Mouse (Mus musculus) splenic B cell, adult 2 months (primary cell): ENCODE results near the gene Cxcr4.
A peak's percentile ranks its signal among the peaks of the same experiment; 100 is the strongest.

Source experiments
- DNase-seq: peaks from one replicate; pipeline ENCODE4 v3.0.0-alpha.2; 2011; ENCODE audit warnings: low read depth, low spot score
- H3K27me3 ChIP-seq: 2 replicates; pipeline ENCODE4 v1.6.1; 2012; ENCODE audit warnings: mild to moderate bottlenecking, low read length, moderate library complexity, mixed read lengths; ENCODE audit not compliant: control insufficient read depth, poor library complexity, insufficient read depth, severe bottlenecking
- H3K36me3 ChIP-seq: 2 replicates; pipeline ENCODE4 v1.6.1; 2012; ENCODE audit warnings: mild to moderate bottlenecking, low read length, moderate library complexity, mixed read lengths; ENCODE audit not compliant: control insufficient read depth, poor library complexity, insufficient read depth, severe bottlenecking

Gene Cxcr4

GRCm38 (mm10) chr1:128567224-128568197 lies 24.6 kb downstream of the Cxcr4 start:
- no peaks in the 10 kb centered on the region for H3K27me3 ChIP-seq
- DNase-seq, result no peak
- H3K36me3 ChIP-seq, result no peaks in the 10 kb centered on the region

- no peaks in the 10 kb centered on the region for H3K27me3 ChIP-seq
- no peak for DNase-seq
- no peaks in the 10 kb centered on the region for H3K36me3 ChIP-seq
Observed at GRCm38 (mm10) chr1:128563905-128564304, 28.2 kb downstream of the Cxcr4 start.

- no peak for DNase-seq
- no peaks in the 10 kb centered on the region for H3K27me3 ChIP-seq
- H3K36me3 ChIP-seq, result no peaks in the 10 kb centered on the region
Observed at GRCm38 (mm10) chr1:128561325-128561874, 30.7 kb downstream of the Cxcr4 start.

- Histone ChIP-seq H3K27me3 (no peaks in the 10 kb centered on the region), H3K36me3 (no peaks in the 10 kb centered on the region)
- DNase-seq, result peak; percentile 32
Observed at GRCm38 (mm10) chr1:128560452-128561324, 31.4 kb downstream of the Cxcr4 start.

GRCm38 (mm10) chr1:128557953-128558352 lies 34.1 kb downstream of the Cxcr4 start:
- DNase-seq, result no peak
- H3K27me3 ChIP-seq, result no peaks in the 10 kb centered on the region
- no peaks in the 10 kb centered on the region for H3K36me3 ChIP-seq

- no peak for DNase-seq
- H3K36me3 ChIP-seq, result no peaks in the 10 kb centered on the region
- H3K27me3 ChIP-seq, result no peaks in the 10 kb centered on the region
Observed at GRCm38 (mm10) chr1:128552545-128552944, 39.5 kb downstream of the Cxcr4 start.

- no peaks in the 10 kb centered on the region for H3K27me3 ChIP-seq
- H3K36me3 ChIP-seq, result no peaks in the 10 kb centered on the region
- no peak for DNase-seq
Observed at GRCm38 (mm10) chr1:128551743-128552397, 40.2 kb downstream of the Cxcr4 start.

- H3K27me3 ChIP-seq, result no peaks in the 10 kb centered on the region
- no peaks in the 10 kb centered on the region for H3K36me3 ChIP-seq
- DNase-seq, result peak; percentile 45
Observed at GRCm38 (mm10) chr1:128549442-128549841, 42.7 kb downstream of the Cxcr4 start.

GRCm38 (mm10) chr1:128549007-128549406 lies 43.1 kb downstream of the Cxcr4 start:
- Histone ChIP-seq H3K36me3 (no peaks in the 10 kb centered on the region), H3K27me3 (no peaks in the 10 kb centered on the region)
- DNase-seq, result no peak

- H3K27me3 ChIP-seq, result no peaks in the 10 kb centered on the region
- DNase-seq, result peak; percentile 71
- H3K36me3 ChIP-seq, result no peaks in the 10 kb centered on the region
Observed at GRCm38 (mm10) chr1:128548220-128548998, 43.7 kb downstream of the Cxcr4 start.

- DNase-seq, result no peak
- no peaks in the 10 kb centered on the region for H3K27me3 ChIP-seq
- H3K36me3 ChIP-seq, result no peaks in the 10 kb centered on the region
Observed at GRCm38 (mm10) chr1:128545672-128546071, 46.4 kb downstream of the Cxcr4 start.

- H3K36me3 ChIP-seq, result no peaks in the 10 kb centered on the region
- H3K27me3 ChIP-seq, result no peaks in the 10 kb centered on the region
- no peak for DNase-seq
Observed at GRCm38 (mm10) chr1:128543137-128543536, 49.0 kb downstream of the Cxcr4 start.

- DNase-seq, result no peak
Observed at GRCm38 (mm10) chr1:128542555-128542954, 49.5 kb downstream of the Cxcr4 start.

GRCm38 (mm10) chr1:128540213-128540612 lies 51.9 kb downstream of the Cxcr4 start:
- Histone ChIP-seq H3K27me3 (no peaks in the 10 kb centered on the region), H3K36me3 (no peaks in the 10 kb centered on the region)
- DNase-seq, result peak; percentile 54

More at GRCm38 (mm10) chr1:128542555-128542954, 49.5 kb downstream of the Cxcr4 start:
- Histone ChIP-seq H3K36me3 (no peaks in the 10 kb centered on the region), H3K27me3 (no peaks in the 10 kb centered on the region)
